Mouse (Mus musculus) forelimb bud, embryonic 11.5 days (tissue): ENCODE measurements around the gene Acsm4.

Experiments
- DNase-seq: peaks from one replicate; pipeline ENCODE4 v3.0.0-alpha.2; 2012; ENCODE audit warnings: low read depth, low spot score

Gene Acsm4

GRCm38 (mm10) chr7:119762166-119762697 is 72.4 kb downstream of the Acsm4 start:
- no peak for DNase-seq
